Mouse (Mus musculus) liver, embryonic 14.5 days (tissue): ENCODE results near the gene Nwd2. TPM values are rescaled to one million over a fixed set of nuclear protein-coding genes. Genes with fewer than 3 reads are reported as not detected.
A peak's percentile ranks its signal among the peaks of the same experiment; 100 is the strongest.

Experiments
- ATAC-seq: fragments of 200-750 bp; cut with Nextera tagmentation; 2 replicates; pipeline ENCODE4 v1.8.0; 2017; ENCODE audit warnings: moderate number of reproducible peaks, mild to moderate bottlenecking, moderate library complexity; ENCODE audit not compliant: insufficient read depth
- DNase-seq, 3 experiments: peaks; one replicate each; pipeline ENCODE4 v3.0.0-alpha.2; 2012 to 2013; ENCODE audit warnings: low read depth in 3 of 3, low spot score in 3 of 3
- H3K27ac ChIP-seq: fragments of 300-500 bp; sonication (generic); 2 replicates; pipeline ENCODE4 v1.5.1; 2014; ENCODE audit warnings: moderate library complexity, mild to moderate bottlenecking, control low read depth, inconsistent platforms
- H3K27me3 ChIP-seq: fragments of 300-500 bp; sonication (generic); 2 replicates; pipeline ENCODE4 v1.6.1; 2014; ENCODE audit warnings: mild to moderate bottlenecking, low read length, moderate library complexity; ENCODE audit not compliant: control insufficient read depth, insufficient read depth
- H3K36me3 ChIP-seq: fragments of 300-500 bp; sonication (generic); replicated peaks from 2 replicates; pipeline ENCODE4 v1.6.1; 2014; ENCODE audit warnings: low read depth; ENCODE audit not compliant: control insufficient read depth, insufficient read depth
- H3K4me1 ChIP-seq, 2 experiments: fragments of 200-500 bp in 1 of 2; fragments of 300-500 bp in 1 of 2; sonication (generic) in 1 of 2; replicated peaks; 2 replicates each; pipeline ENCODE4 v1.6.1; 2012 to 2014; ENCODE audit warnings: antibody characterized with exemption in 1 of 2, inconsistent platforms in 1 of 2, low read length in 1 of 2; ENCODE audit not compliant: control insufficient read depth in 2 of 2, insufficient read depth in 2 of 2
- H3K4me2 ChIP-seq: fragments of 300-500 bp; sonication (generic); 2 replicates; pipeline ENCODE4 v1.6.1; 2014; ENCODE audit warnings: low read depth, mild to moderate bottlenecking, control low read depth, moderate library complexity
- H3K4me3 ChIP-seq, 2 experiments: fragments of 200-500 bp in 1 of 2; fragments of 300-500 bp in 1 of 2; sonication (generic) in 1 of 2; 2 replicates each; pipeline ENCODE4 v1.5.1; 2012 to 2014; ENCODE audit warnings: low read depth in 2 of 2, low read length in 2 of 2, mild to moderate bottlenecking in 2 of 2, control low read depth in 1 of 2, inconsistent platforms in 1 of 2, moderate library complexity in 1 of 2; ENCODE audit not compliant: insufficient read depth in 1 of 2
- H3K9ac ChIP-seq: fragments of 300-500 bp; sonication (generic); replicated peaks from 2 replicates; pipeline ENCODE4 v1.6.1; 2014; ENCODE audit warnings: mild to moderate bottlenecking, control low read depth, moderate library complexity
- H3K9me3 ChIP-seq: fragments of 300-500 bp; sonication (generic); 2 replicates; pipeline ENCODE4 v1.6.1; 2016; ENCODE audit warnings: low read length, mixed read lengths; ENCODE audit not compliant: control insufficient read depth
- CTCF ChIP-seq: IDR thresholded peaks from 2 replicates; pipeline ENCODE4 v1.5.1; 2016; ENCODE audit warnings: antibody characterized with exemption, low read depth, control low read depth
- EP300 ChIP-seq: IDR thresholded peaks from 2 replicates; pipeline ENCODE4 v1.6.1; 2016; ENCODE audit warnings: antibody characterized with exemption, low read depth
- WGBS: fragments of 180-500 bp; shearing (Covaris S2); extraction: QIAGEN DNeasy Blood & Tissue Kit; methylation state at CpG from one replicate; pipeline ENCODE4 v1.1.7; 2014; ENCODE audit not compliant: insufficient replicate concordance; 5-methylcytosine and 5-hydroxymethylcytosine counted together
- polyA plus RNA-seq, 2 experiments: library from polyadenylated mRNA; depleted of rRNA in 1 of 2; stranded (reverse) in 1 of 2; unstranded in 1 of 2; fragments of >200 nt; fragmentation: Nextera tagmentation in 1 of 2; extraction: Ambion mirVana in 1 of 2; gene quantifications; 2 replicates each; pipeline versions ENCODE4 v1.2.1 to v1.2.3; 2012 to 2014

The Nwd2 gene
- polyA plus RNA-seq, 2 experiments, result 0.03 TPM; not detected in 1

DNA sequence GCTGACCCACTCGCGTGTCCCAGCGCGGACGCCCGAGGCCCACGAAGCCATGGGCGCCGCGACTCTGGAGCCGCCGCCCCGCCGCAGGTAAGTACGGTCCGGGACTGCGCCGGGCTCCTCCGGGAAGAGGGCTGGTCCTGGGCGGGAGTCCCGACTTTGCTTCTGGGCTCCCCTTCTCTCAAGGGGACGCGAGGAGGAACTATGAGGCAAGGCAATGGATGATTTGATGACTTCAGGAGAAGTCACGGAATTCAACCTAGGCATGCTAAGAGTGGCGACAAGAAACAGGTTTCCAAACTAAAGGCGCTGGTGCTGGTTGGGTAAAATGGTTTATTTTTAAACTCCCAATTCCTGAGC lies 163.6 kb downstream of the Nwd2 start:
- H3K9me3 ChIP-seq, result no peaks in the 10 kb centered on the region
- no peak for DNase-seq
- H3K36me3 ChIP-seq, result no peaks in the 10 kb centered on the region
- H3K27me3 ChIP-seq, result peaks cover 18% of the 10 kb centered on the region
- ATAC-seq, result no peak
- 0 out of 4 replicates have a peak, but pooled peaks cover 0 to 3% of the 10 kb centered on the region in 2 experiments for H3K4me1 ChIP-seq
- peak overlapping the region; percentile 37 for H3K9ac ChIP-seq
- WGBS, result 3% methylated on average over 26 of the region's 26 CpGs
- no peak for TF ChIP-seq CTCF
- no peak for TF ChIP-seq EP300
- H3K4me3 ChIP-seq, result peak overlapping the region; percentile 51 to 57
- peak overlapping the region; percentile 69 for H3K4me2 ChIP-seq
- no peak overlapping the region for H3K27ac ChIP-seq

DNA sequence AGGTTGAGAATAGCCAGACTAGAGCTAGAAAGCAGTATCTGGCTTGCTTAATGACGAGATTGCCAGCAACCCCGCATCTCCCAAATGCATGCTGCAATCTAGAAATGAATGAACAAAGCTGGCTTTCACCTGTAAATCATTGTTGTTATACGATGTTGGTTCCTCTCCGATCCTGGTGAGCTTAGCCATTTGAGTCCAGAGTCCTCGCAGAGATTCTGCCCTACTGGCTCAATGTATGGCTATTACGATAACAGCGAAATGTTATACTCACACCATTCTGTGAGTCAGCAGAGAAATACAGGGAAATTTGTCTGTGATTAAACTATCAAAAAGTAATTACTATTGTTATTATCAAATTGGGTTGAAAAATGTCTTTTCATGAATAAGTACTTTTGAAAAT lies 167.7 kb downstream of the Nwd2 start:
- Histone ChIP-seq H3K4me3 (no peak overlapping the region), H3K27me3 (peaks cover 16% of the 10 kb centered on the region), H3K9me3 (no peaks in the 10 kb centered on the region), H3K4me1 (peaks cover 4 to 14% of the 10 kb centered on the region in 2 experiments; a peak in 3 of 4 replicates), H3K4me2 (no peak overlapping the region), H3K36me3 (no peaks in the 10 kb centered on the region), H3K9ac (no peak overlapping the region), H3K27ac (no peak overlapping the region)
- DNase-seq (no peak), ATAC-seq (no peak)
- 76% methylated on average over 7 of the region's 7 CpGs for WGBS
- TF ChIP-seq EP300, result no peak
- TF ChIP-seq CTCF, result no peak

DNA sequence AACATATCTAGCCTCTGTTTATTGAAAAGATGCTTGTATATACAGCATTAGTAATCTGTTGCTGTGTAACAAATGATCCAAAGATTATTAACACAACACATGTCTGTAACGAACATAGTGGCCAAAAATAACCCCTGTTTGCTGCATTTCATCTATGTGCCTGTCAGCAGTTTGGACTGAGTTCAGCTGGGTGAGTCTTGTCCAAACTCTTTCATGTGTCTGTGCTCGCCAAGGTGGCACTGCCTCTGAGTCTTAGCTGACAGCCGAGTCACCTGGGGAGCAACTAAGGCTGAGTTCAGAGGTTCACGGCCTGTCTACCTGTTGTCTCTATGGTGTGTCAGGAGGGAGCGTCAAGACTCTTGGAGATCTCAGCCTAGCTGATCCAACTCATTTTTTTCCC lies 168.4 kb downstream of the Nwd2 start:
- no peak overlapping the region for H3K4me3 ChIP-seq
- no peaks in the 10 kb centered on the region for H3K36me3 ChIP-seq
- no peaks in the 10 kb centered on the region for H3K9me3 ChIP-seq
- ATAC-seq (no peak), DNase-seq (no peak)
- peaks cover 7 to 18% of the 10 kb centered on the region in 2 experiments; a peak in 3 of 4 replicates for H3K4me1 ChIP-seq
- TF ChIP-seq CTCF (no peak), EP300 (no peak)
- H3K27me3 ChIP-seq, result peaks cover 10% of the 10 kb centered on the region
- H3K4me2 ChIP-seq, result no peak overlapping the region
- no peak overlapping the region for H3K27ac ChIP-seq
- H3K9ac ChIP-seq, result no peak overlapping the region
- 64% methylated on average over 5 of the region's 5 CpGs for WGBS

DNA sequence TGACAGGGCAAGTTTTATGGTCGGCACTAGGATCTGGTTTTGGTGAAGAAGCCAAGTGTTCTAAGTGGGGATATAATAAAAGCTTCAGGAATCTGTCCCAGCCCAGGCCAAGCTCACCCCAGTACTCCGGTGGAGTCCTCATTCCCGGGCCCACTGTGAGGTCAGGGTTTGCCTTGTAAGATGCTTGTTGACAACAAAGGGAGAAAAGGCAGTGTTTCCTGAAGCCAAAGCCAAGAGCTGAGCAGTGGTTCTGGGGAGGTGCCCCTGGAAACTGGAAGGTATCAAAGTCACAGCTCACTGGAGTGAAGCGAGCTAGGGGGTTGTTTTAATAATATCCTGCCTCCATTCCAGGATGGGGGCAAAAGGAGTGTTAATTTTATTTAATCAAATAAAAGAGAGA lies 170.1 kb downstream of the Nwd2 start:
- no peak overlapping the region for H3K4me2 ChIP-seq
- TF ChIP-seq EP300 (no peak), CTCF (no peak)
- H3K36me3 ChIP-seq, result no peaks in the 10 kb centered on the region
- no peak for DNase-seq
- no peaks in the 10 kb centered on the region for H3K27me3 ChIP-seq
- H3K4me3 ChIP-seq, result no peak overlapping the region
- H3K9me3 ChIP-seq, result no peaks in the 10 kb centered on the region
- no peak for ATAC-seq
- 60% methylated on average over 4 of the region's 4 CpGs for WGBS
- H3K4me1 ChIP-seq, result peaks cover 7 to 32% of the 10 kb centered on the region in 2 experiments; a peak in 3 of 4 replicates
- H3K27ac ChIP-seq, result no peak overlapping the region
- H3K9ac ChIP-seq, result no peak overlapping the region

DNA sequence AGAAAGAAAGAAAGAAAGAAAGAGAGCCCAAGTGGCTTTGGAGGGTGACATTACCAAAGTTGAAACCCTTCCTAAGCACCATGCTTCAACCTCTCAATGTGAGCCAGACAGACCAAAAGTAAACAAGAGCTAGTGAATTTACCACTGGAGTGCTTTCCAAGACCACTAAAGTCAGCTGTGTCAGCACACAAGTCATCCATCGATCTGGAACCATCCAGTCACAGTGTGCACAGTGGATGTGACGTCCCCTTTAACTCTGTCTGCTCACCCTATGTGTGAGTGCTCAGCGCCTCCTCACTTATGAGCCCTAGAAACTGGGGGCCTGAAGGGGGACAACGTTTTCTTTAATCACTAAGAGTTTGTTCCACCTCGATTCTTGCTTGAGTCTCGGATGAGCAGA lies 170.6 kb downstream of the Nwd2 start:
- TF ChIP-seq CTCF, result no peak
- no peak for TF ChIP-seq EP300
- Histone ChIP-seq H3K4me3 (no peak overlapping the region), H3K27ac (no peak overlapping the region), H3K9ac (no peak overlapping the region), H3K9me3 (no peaks in the 10 kb centered on the region), H3K4me2 (no peak overlapping the region), H3K4me1 (peaks cover 9 to 32% of the 10 kb centered on the region in 2 experiments; a peak in 3 of 4 replicates), H3K36me3 (no peaks in the 10 kb centered on the region), H3K27me3 (no peaks in the 10 kb centered on the region)
- WGBS, result 63% methylated on average over 6 of the region's 6 CpGs
- DNase-seq, result no peak
- ATAC-seq, result no peak
